Mouse (Mus musculus) bone marrow macrophage, adult 2 months (primary cell): ENCODE results near the gene Cntnap5c.

Source experiments
- CTCF ChIP-seq: IDR thresholded peaks from 2 replicates; pipeline ENCODE4 v1.5.1; 2012; ENCODE audit warnings: low read depth, mild to moderate bottlenecking, low read length, moderate library complexity
- POLR2A ChIP-seq: IDR thresholded peaks from 2 replicates; pipeline ENCODE4 v1.6.1; 2012; ENCODE audit warnings: mild to moderate bottlenecking, low read depth, low read length, borderline replicate concordance

GRCm38 (mm10) chr17:58041178-58041577 is 271.8 kb downstream of the Cntnap5c start:
- TF ChIP-seq CTCF (no peak), POLR2A (no peak)
